Mouse (Mus musculus) embryonic facial prominence, embryonic 11.5 days (tissue): ENCODE data around the gene Prok1. TPM values are rescaled to one million over a fixed set of nuclear protein-coding genes. Genes with fewer than 3 reads are reported as not detected.
A peak's percentile ranks its signal among the peaks of the same experiment; 100 is the strongest.

Experiments
- ATAC-seq: fragments of 200-750 bp; cut with Nextera tagmentation; replicated peaks from 2 replicates; pipeline ENCODE4 v1.8.0; 2017; ENCODE audit warnings: low read depth; ENCODE audit not compliant: insufficient number of reproducible peaks, low FRiP score, low TSS enrichment
- DNase-seq: peaks from one replicate; pipeline ENCODE4 v3.0.0-alpha.2; 2015; ENCODE audit warnings: low spot score
- H3K27ac ChIP-seq: fragments of 300-500 bp; sonication (generic); replicated peaks from 2 replicates; pipeline ENCODE4 v1.5.1; 2014; ENCODE audit warnings: mild to moderate bottlenecking, low read depth, low read length, control low read depth
- H3K27me3 ChIP-seq: fragments of 300-500 bp; sonication (generic); 2 replicates; pipeline ENCODE4 v1.6.1; 2014; ENCODE audit warnings: mild to moderate bottlenecking, low read length, moderate library complexity, mixed read lengths; ENCODE audit not compliant: control insufficient read depth, insufficient read depth
- H3K36me3 ChIP-seq: fragments of 300-500 bp; sonication (generic); replicated peaks from 2 replicates; pipeline ENCODE4 v1.6.1; 2014; ENCODE audit warnings: low read depth, mild to moderate bottlenecking, low read length, moderate library complexity, mixed read lengths; ENCODE audit not compliant: control insufficient read depth, insufficient read depth
- H3K4me1 ChIP-seq: fragments of 300-500 bp; sonication (generic); 2 replicates; pipeline ENCODE4 v1.6.1; 2014; ENCODE audit warnings: low read length, mixed read lengths; ENCODE audit not compliant: control insufficient read depth, insufficient read depth
- H3K4me2 ChIP-seq: fragments of 300-500 bp; sonication (generic); 2 replicates; pipeline ENCODE4 v1.6.1; 2014; ENCODE audit warnings: low read depth, mild to moderate bottlenecking, control low read depth, low read length, moderate library complexity
- H3K4me3 ChIP-seq: fragments of 300-500 bp; sonication (generic); 2 replicates; pipeline ENCODE4 v1.5.1; 2014; ENCODE audit warnings: low read depth, low read length, control low read depth
- H3K9ac ChIP-seq: fragments of 300-500 bp; sonication (generic); replicated peaks from 2 replicates; pipeline ENCODE4 v1.6.1; 2014; ENCODE audit warnings: mild to moderate bottlenecking, control low read depth, low read length
- H3K9me3 ChIP-seq: fragments of 300-500 bp; sonication (generic); replicated peaks from 2 replicates; pipeline ENCODE4 v1.6.1; 2016; ENCODE audit warnings: mild to moderate bottlenecking, low read length, inconsistent platforms, mixed read lengths; ENCODE audit not compliant: control insufficient read depth
- WGBS: fragments of 180-500 bp; shearing (Covaris S2); extraction: QIAGEN DNeasy Blood & Tissue Kit; methylation state at CpG from one replicate; pipeline ENCODE4 v1.1.7; 2014; 5-methylcytosine and 5-hydroxymethylcytosine counted together
- polyA plus RNA-seq: library from polyadenylated mRNA; unstranded; fragments of >200 nt; fragmentation: Nextera tagmentation; extraction: Ambion mirVana; gene quantifications from 2 replicates; pipeline ENCODE4 v1.2.1, GENCODE M21; 2014

Prok1 gene
- polyA plus RNA-seq, 1 experiment from 2014 or later, result not detected

DNA sequence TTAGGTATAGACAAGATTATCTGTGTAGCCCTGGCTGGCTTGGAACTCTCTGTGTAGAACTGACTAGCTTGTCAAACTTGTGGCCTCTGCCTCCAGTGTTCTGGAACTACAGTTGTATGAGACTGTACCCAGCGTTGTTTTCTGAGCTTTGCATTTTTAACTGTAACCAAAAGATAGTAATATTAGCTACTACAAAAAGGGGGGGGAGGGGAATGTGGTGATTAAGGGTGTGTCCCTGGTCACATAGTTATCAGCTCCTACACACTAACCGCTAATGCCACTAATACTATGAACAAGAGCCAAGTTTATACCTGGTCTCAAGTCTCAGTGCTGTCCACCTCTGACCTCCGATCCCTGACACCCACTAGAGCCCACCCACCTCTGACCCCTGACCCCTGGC, 32.9 kb upstream of the Prok1 start:
- no peak for ATAC-seq
- H3K4me1 ChIP-seq, result no peaks in the 10 kb centered on the region
- DNase-seq, result no peak
- H3K9ac ChIP-seq, result no peak overlapping the region
- no peaks in the 10 kb centered on the region for H3K9me3 ChIP-seq
- H3K36me3 ChIP-seq, result no peaks in the 10 kb centered on the region
- no peak overlapping the region for H3K27ac ChIP-seq
- no peaks in the 10 kb centered on the region for H3K27me3 ChIP-seq
- no peak overlapping the region for H3K4me2 ChIP-seq
- no peak overlapping the region for H3K4me3 ChIP-seq
- 84% methylated on average over 3 of the region's 3 CpGs for WGBS

DNA sequence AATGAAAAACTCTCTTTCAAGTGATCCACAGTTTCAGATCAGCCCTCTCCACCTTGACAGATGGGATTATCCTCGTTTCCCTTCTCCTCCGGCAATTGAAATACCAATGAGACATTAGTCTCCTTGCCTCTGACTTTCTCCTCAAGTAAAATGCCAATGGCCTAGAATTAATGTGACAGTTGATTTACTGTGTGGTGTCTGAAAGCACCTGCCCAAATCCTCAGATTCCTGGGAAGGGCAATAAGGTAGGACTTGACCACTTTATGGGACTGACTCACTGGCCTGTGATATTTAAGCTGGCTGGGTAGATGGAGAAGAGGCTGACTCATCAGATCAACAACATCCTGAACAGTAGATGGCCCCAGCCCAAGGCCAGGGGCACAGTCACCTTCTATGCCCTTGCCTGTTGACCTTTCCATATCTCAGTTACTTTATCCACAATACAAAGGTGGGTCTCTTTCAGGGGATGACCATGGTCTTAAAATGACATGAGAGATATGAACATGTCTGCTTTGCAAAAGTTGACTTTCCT, 27.4 kb upstream of the Prok1 start:
- Histone ChIP-seq H3K4me3 (no peak overlapping the region), H3K4me2 (no peak overlapping the region), H3K9ac (no peak overlapping the region), H3K27ac (no peak overlapping the region), H3K9me3 (no peaks in the 10 kb centered on the region), H3K4me1 (no peaks in the 10 kb centered on the region), H3K27me3 (no peaks in the 10 kb centered on the region), H3K36me3 (no peaks in the 10 kb centered on the region)
- 69% methylated on average over 2 of the region's 2 CpGs for WGBS
- ATAC-seq (no peak), DNase-seq (no peak)

- 38% methylated on average over 7 of the region's 7 CpGs for WGBS
- H3K27me3 ChIP-seq, result no peaks in the 10 kb centered on the region
- H3K4me3 ChIP-seq, result no peak overlapping the region
- H3K4me2 ChIP-seq, result no peak overlapping the region
- H3K27ac ChIP-seq, result no peak overlapping the region
- ATAC-seq (no peak), DNase-seq (no peak)
- no peaks in the 10 kb centered on the region for H3K36me3 ChIP-seq
- H3K9me3 ChIP-seq, result no peaks in the 10 kb centered on the region
- H3K4me1 ChIP-seq, result no peaks in the 10 kb centered on the region
- H3K9ac ChIP-seq, result no peak overlapping the region
Measured at GRCm38 (mm10) chr3:107261851-107262165, 22.3 kb upstream of the Prok1 start.

- H3K9ac ChIP-seq, result no peak overlapping the region
- H3K9me3 ChIP-seq, result no peaks in the 10 kb centered on the region
- no peak overlapping the region for H3K27ac ChIP-seq
- H3K4me3 ChIP-seq, result no peak overlapping the region
- H3K4me2 ChIP-seq, result no peak overlapping the region
- no peaks in the 10 kb centered on the region for H3K27me3 ChIP-seq
- no peaks in the 10 kb centered on the region for H3K36me3 ChIP-seq
- ATAC-seq, result no peak; the same call in 1 of the 2 replicates
- whole genome bisulfite sequencing, result 31% methylated on average over 8 of the region's 8 CpGs
- H3K4me1 ChIP-seq, result no peaks in the 10 kb centered on the region
- peak; percentile 43 for DNase-seq
Measured at GRCm38 (mm10) chr3:107260956-107261850, 21.7 kb upstream of the Prok1 start.

DNA sequence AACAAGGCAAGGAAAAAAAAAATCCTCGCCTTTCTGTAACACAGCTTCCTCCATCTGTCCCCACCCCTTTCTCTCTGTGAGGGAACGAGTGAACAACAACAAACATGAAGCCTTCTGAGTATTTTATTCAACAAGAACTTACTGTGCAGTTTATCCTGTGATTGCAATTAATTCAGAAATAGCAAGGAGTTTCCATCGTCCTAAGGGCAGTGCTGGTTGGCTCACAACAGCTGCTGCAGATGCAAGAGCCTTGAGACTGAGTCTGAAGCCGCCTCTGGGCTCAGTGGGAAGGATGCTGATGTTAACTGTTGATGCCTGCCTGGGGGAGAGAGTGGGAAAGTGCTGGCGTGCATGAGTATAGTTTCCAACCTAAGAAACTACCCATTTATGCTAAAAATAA, 18.4 kb upstream of the Prok1 start:
- H3K4me2 ChIP-seq, result no peak overlapping the region
- no peaks in the 10 kb centered on the region for H3K36me3 ChIP-seq
- no peaks in the 10 kb centered on the region for H3K9me3 ChIP-seq
- H3K27ac ChIP-seq, result no peak overlapping the region
- H3K4me1 ChIP-seq, result no peaks in the 10 kb centered on the region
- H3K4me3 ChIP-seq, result no peak overlapping the region
- ATAC-seq, result no peak
- no peaks in the 10 kb centered on the region for H3K27me3 ChIP-seq
- H3K9ac ChIP-seq, result no peak overlapping the region
- 60% methylated on average over 5 of the region's 5 CpGs for WGBS
- DNase-seq, result no peak

DNA sequence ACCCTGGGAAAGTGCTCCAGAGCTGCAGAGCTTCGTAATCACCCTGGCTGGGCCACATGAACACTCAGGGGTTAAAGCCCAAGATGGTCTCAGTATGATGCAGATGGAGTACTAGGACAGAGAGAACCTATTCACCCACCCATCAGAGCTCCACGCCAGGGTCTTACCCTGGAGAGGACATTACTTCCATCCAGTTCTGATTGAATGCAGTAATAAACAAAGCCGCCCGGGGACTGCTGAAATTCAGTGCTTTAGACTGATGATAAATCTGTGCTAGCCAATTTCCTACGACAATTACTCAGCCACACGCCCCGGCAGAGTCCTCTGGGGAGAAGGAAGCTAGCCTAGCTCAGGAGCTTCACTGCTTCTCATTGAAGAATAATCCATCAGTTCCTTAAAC, 17.2 kb upstream of the Prok1 start:
- no peaks in the 10 kb centered on the region for H3K4me1 ChIP-seq
- 70% methylated on average over 7 of the region's 7 CpGs for WGBS
- H3K4me2 ChIP-seq, result no peak overlapping the region
- DNase-seq (no peak), ATAC-seq (no peak)
- H3K4me3 ChIP-seq, result no peak overlapping the region
- H3K9me3 ChIP-seq, result no peaks in the 10 kb centered on the region
- H3K27ac ChIP-seq, result no peak overlapping the region
- no peaks in the 10 kb centered on the region for H3K36me3 ChIP-seq
- no peak overlapping the region for H3K9ac ChIP-seq
- no peaks in the 10 kb centered on the region for H3K27me3 ChIP-seq

GRCm38 (mm10) chr3:107255992-107256391, 16.5 kb upstream of the Prok1 start:
- ATAC-seq, result no peak
- no peaks in the 10 kb centered on the region for H3K27me3 ChIP-seq
- H3K4me3 ChIP-seq, result no peak overlapping the region
- H3K4me2 ChIP-seq, result no peak overlapping the region
- H3K9ac ChIP-seq, result no peak overlapping the region
- H3K9me3 ChIP-seq, result no peaks in the 10 kb centered on the region
- H3K27ac ChIP-seq, result no peak overlapping the region
- no peaks in the 10 kb centered on the region for H3K36me3 ChIP-seq
- WGBS, result 94% methylated on average over 3 of the region's 3 CpGs
- DNase-seq, result no peak
- H3K4me1 ChIP-seq, result no peaks in the 10 kb centered on the region

- DNase-seq, result no peak
- Histone ChIP-seq H3K27ac (no peak overlapping the region), H3K36me3 (no peaks in the 10 kb centered on the region), H3K4me3 (no peak overlapping the region), H3K4me1 (no peaks in the 10 kb centered on the region), H3K27me3 (no peaks in the 10 kb centered on the region), H3K4me2 (no peak overlapping the region), H3K9me3 (no peaks in the 10 kb centered on the region), H3K9ac (no peak overlapping the region)
- WGBS, result 84% methylated on average over 5 of the region's 5 CpGs
- no peak for ATAC-seq
Measured at GRCm38 (mm10) chr3:107253925-107254324, 14.4 kb upstream of the Prok1 start.
